Mouse (Mus musculus): Measurements from ENCODE around the gene Dync1li1.

DNA sequence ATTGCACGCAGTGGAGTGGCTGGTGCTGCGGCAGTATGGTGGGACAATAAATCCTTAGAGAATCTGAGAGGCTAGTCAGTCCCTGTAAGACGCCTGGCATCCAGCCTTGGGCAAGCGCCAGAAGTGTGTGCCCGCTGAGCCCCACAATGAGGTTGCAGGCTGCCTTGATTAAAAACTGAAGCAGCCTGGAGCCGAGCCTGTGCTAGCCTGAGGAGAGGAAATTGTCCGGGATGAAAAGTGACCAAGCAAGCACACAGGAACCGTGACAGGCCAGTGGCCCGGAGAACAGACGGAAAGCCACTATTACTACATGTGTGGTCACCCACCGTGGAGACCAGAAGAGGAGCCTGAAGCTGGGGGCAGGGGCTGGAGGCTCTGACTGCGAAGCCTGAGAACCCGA is 78.4 kb downstream of the Dync1li1 start:
- TF ChIP-seq USF1 (IDR thresholded peaks at IDR 0.05; ENCODE audit: low read depth, low read length) (no peak), BHLHE40 (IDR thresholded peaks at IDR 0.05; ENCODE audit: low read depth, low read length) (no peak), ZMIZ1 (IDR thresholded peaks at IDR 0.05; ENCODE audit: low read depth, low read length) (no peak), MEF2A (IDR thresholded peaks at IDR 0.05; ENCODE audit: borderline replicate concordance, low read depth, low read length) (no peak), CHD2 (IDR thresholded peaks at IDR 0.05; ENCODE audit: low read length) (no peak), CTCF (conservative IDR thresholded peaks at IDR 0.05 in 1 of 2, IDR thresholded peaks at IDR 0.05 in 1 of 2; ENCODE audit: low read depth in 2 of 2, low read length in 2 of 2) (no peak), SMC3 (IDR thresholded peaks at IDR 0.05; ENCODE audit: low read depth, low read length) (no peak), ZKSCAN1 (IDR thresholded peaks at IDR 0.05; ENCODE audit: borderline replicate concordance, low read depth, low read length) (no peak), ELF1 (IDR thresholded peaks at IDR 0.05; ENCODE audit: low read depth, low read length) (no peak), POLR2A (IDR thresholded peaks at IDR 0.05; ENCODE audit: low read depth, low read length) (no peak)

Data from CH12.LX (cell line).